Mouse (Mus musculus): ENCODE data around the gene Zic3.

Zic3 gene

DNA sequence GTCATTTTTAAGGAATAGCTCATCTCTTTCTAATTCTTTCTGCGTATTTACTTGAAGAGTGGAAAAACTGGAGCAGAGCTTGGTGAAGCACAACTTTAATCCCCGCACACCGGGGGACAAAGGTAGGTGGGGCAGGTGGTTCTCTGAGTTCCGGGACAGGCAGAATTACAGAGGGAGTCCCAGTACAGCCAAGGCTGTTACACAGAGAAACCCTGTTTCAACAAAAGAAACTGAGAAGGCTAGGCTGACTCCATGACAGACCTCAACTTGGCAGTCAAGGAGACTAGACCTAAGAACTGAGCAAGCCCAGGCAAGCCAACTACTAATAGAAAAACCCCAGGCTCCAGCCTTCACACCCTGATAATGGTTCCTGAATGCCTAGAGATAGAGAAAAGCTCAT, 20.0 kb downstream of the Zic3 start:
- DNase-seq (ENCODE audit: low read depth) = no peak
